Mouse (Mus musculus) limb, embryonic 15.5 days (tissue): ENCODE measurements around the gene Olfr830. TPM values are rescaled to one million over a fixed set of nuclear protein-coding genes. Genes with fewer than 3 reads are reported as not detected.
"Not testable (repeated sequence)": the region's sequence is repeated elsewhere in the genome, so short reads cannot be mapped to it uniquely, and the experiment has no call there.

Source experiments
- ATAC-seq: fragments of 200-750 bp; cut with Nextera tagmentation; 2 replicates; pipeline ENCODE4 v1.8.0; 2017; ENCODE audit warnings: low read depth, moderate TSS enrichment; ENCODE audit not compliant: insufficient number of reproducible peaks, low FRiP score, low TSS enrichment
- H3K27ac ChIP-seq: fragments of 300-500 bp; sonication (generic); 2 replicates; pipeline ENCODE4 v1.5.1; 2015; ENCODE audit warnings: moderate library complexity, mild to moderate bottlenecking, inconsistent platforms
- H3K27me3 ChIP-seq: fragments of 300-500 bp; sonication (generic); 2 replicates; pipeline ENCODE4 v1.6.1; 2015; ENCODE audit warnings: inconsistent platforms
- H3K36me3 ChIP-seq: fragments of 300-500 bp; sonication (generic); 2 replicates; pipeline ENCODE4 v1.6.1; 2015; ENCODE audit warnings: inconsistent platforms
- H3K4me1 ChIP-seq: fragments of 300-500 bp; sonication (generic); 2 replicates; pipeline ENCODE4 v1.6.1; 2015; ENCODE audit warnings: inconsistent platforms
- H3K4me2 ChIP-seq: fragments of 300-500 bp; sonication (generic); 2 replicates; pipeline ENCODE4 v1.6.1; 2015; ENCODE audit warnings: mild to moderate bottlenecking, inconsistent platforms
- H3K4me3 ChIP-seq: fragments of 300-500 bp; sonication (generic); 2 replicates; pipeline ENCODE4 v1.5.1; 2015; ENCODE audit warnings: mild to moderate bottlenecking, inconsistent platforms
- H3K9ac ChIP-seq: fragments of 300-500 bp; sonication (generic); 2 replicates; pipeline ENCODE4 v1.6.1; 2015; ENCODE audit warnings: inconsistent platforms
- H3K9me3 ChIP-seq: fragments of 300-500 bp; sonication (generic); 2 replicates; pipeline ENCODE4 v1.6.1; 2016; ENCODE audit warnings: inconsistent platforms
- whole genome bisulfite sequencing: fragments of 180-500 bp; shearing (Covaris S2); methylation state at CpG from one replicate; pipeline ENCODE4 v1.1.7; 2015; 5-methylcytosine and 5-hydroxymethylcytosine counted together
- polyA plus RNA-seq: library from polyadenylated mRNA; unstranded; fragments of >200 nt; fragmentation: Nextera tagmentation; extraction: Ambion mirVana; gene quantifications from 2 replicates; pipeline ENCODE4 v1.2.1, GENCODE M21; 2015

Gene Olfr830
- not detected in 2 replicates for polyA plus RNA-seq

GRCm38 (mm10) chr9:18874393-18874792 lies at the start of gene Olfr830:
TSS of gene Olfr830 (plus strand) at chr9:18874693.
- Histone ChIP-seq H3K27ac (no peak within 1 kb of the TSS), H3K4me3 (no peak within 1 kb of the TSS), H3K27me3 (no peaks in the 10 kb centered on the region), H3K9ac (no peak within 1 kb of the TSS), H3K36me3 (no peaks in the 10 kb centered on the region), H3K9me3 (no peaks in the 10 kb centered on the region), H3K4me1 (no peaks in the 10 kb centered on the region), H3K4me2 (no peak within 1 kb of the TSS)
- ATAC-seq, result no peak

DNA sequence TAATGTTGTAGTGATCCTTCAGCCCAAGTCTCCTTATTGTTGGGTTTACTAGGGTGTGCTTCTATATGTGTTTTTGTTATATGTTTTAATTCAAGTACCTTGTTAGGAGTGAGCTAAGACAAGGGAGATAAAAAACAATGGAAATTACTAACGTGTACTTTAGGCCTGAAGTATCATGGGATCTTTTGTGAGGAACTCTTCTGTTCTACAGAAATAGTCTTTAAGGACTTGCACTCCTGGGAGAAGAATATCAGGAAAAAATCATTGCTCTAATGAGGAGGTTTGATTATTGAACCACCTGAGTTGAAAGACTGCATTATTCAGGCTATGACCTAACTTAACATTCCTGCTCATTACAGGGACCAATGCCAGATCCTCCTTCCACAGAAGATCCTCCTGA lies 19.9 kb upstream of the Olfr830 start, which contains the start of gene Olfr829:
Olfr829 (plus strand) TSS at position 301 of the 400 bp plus-strand sequence.
- ATAC-seq, result no peak
- WGBS, result 74% methylated on average over 1 of the region's 1 CpGs
- H3K4me1 ChIP-seq, result no peaks in the 10 kb centered on the region
- no peaks in the 10 kb centered on the region for H3K9me3 ChIP-seq
- H3K27me3 ChIP-seq, result no peaks in the 10 kb centered on the region
- no peak within 1 kb of the TSS for H3K27ac ChIP-seq
- H3K36me3 ChIP-seq, result no peaks in the 10 kb centered on the region
- no peak within 1 kb of the TSS for H3K4me2 ChIP-seq
- no peak within 1 kb of the TSS for H3K4me3 ChIP-seq
- no peak within 1 kb of the TSS for H3K9ac ChIP-seq

DNA sequence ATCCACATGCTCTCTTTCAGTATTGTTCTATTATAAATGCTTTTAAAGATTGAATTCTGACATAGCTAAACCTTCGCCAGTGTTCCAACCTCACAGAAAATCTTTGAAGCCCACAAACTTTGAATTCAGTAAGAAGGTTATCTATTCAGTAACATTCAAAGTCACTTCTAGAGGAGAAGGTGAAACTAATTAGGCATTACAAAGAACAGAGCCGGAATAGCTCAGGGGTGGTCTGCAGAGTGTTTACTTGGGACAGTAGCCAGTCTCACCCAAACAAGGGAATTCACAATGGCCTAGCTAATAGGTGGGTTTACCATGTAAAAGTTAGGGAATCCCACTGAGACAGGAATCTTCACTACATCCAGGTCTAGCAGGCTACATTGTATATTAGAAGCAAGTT lies 33.2 kb downstream of the Olfr830 start:
- WGBS, result 80% methylated on average over 2 of the region's 2 CpGs
- H3K4me3 ChIP-seq, H3K27ac ChIP-seq, H3K4me2 ChIP-seq, H3K27me3 ChIP-seq, H3K9me3 ChIP-seq, H3K4me1 ChIP-seq, H3K36me3 ChIP-seq, H3K9ac ChIP-seq, ATAC-seq: not testable (repeated sequence)

DNA sequence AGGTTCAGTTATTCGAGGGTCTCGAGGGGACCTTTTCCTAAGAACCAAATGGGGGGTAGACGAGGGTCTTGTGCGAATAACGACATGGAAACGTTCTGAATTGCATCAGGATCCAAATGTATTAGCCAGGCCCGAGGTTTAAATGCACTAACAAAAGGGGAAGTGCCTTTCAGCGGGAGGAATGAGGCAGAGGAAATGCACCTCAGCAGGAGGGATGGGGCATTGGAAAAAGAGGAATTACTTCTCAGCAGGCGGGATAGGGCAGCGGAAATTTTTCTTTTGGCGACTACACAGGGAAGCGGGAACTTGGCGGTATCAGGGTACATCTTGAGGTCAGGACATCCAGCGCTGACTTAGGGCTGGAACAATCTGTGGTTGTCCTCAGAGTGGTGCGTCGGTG lies 53.4 kb downstream of the Olfr830 start:
- H3K9ac ChIP-seq, H3K4me2 ChIP-seq, H3K27me3 ChIP-seq, H3K4me1 ChIP-seq, H3K9me3 ChIP-seq, H3K4me3 ChIP-seq, ATAC-seq, H3K27ac ChIP-seq, H3K36me3 ChIP-seq: not testable (repeated sequence)
- WGBS, result 82% methylated on average over 16 of the region's 16 CpGs

Other genes starting within 250 kb of the Olfr830 start
- gene Muc16, start 200.2 kb upstream of the Olfr830 start, polyA plus RNA-seq, result 0.12 and 0.19 TPM in 2 replicates
- gene Olfr24, start 110.7 kb upstream of the Olfr830 start, polyA plus RNA-seq, result not detected in 2 replicates
- not detected in 2 replicates for gene Olfr828, start 55.2 kb upstream of the Olfr830 start, polyA plus RNA-seq
- gene Olfr829, start 19.8 kb upstream of the Olfr830 start, polyA plus RNA-seq, result not detected in 2 replicates
- gene Olfr832, start 62.4 kb downstream of the Olfr830 start, polyA plus RNA-seq, result not detected in 2 replicates
- not detected in 2 replicates for gene Olfr834, start 113.3 kb downstream of the Olfr830 start, polyA plus RNA-seq
- gene Olfr835, start 158.0 kb downstream of the Olfr830 start, polyA plus RNA-seq, result not detected in 2 replicates
- not detected in 2 replicates for gene Olfr836, start 245.7 kb downstream of the Olfr830 start, polyA plus RNA-seq